Mouse (Mus musculus) megakaryocyte, embryonic 14.5 days (primary cell): ENCODE measurements around the gene Adssl1.

Source experiments
- FLI1 ChIP-seq: IDR thresholded peaks from 2 replicates; pipeline ENCODE4 v1.6.1; 2012; ENCODE audit warnings: low read length, inconsistent platforms, mixed read lengths
- GATA1 ChIP-seq: IDR thresholded peaks from 3 replicates; pipeline ENCODE4 v1.6.1; 2012; ENCODE audit warnings: mixed read lengths, low read length, inconsistent platforms, borderline replicate concordance

GRCm38 (mm10) chr12:112632084-112632777 is 12.4 kb downstream of the Adssl1 start:
- TF ChIP-seq GATA1: no peak
- TF ChIP-seq FLI1: no peak
